In the genomic region with DNA sequence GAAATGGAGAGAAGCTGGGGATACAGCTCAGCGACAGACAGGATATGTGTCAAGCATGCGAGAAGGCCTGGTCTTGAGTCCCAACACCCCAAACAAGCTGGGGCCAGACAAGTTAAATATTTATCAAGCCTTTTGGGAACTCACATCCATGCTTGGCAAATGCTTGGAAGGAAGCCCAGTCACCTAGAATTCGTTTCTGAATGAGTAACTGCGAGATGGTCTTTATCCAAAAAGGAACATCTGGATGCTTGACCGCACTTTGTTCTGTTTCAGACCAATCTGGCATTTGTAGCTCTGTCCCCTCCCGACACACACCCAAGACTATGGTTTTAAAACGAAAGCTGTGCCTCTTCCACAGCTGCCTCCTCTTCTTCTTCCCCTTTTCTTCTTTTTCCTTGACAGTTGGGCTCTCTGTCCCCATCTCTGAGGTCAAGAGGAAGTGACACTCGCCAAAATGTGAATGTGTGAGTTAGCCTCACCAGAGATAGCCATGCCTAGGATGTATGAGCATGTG, we compare ENCODE assay signal across 11 mouse cellular contexts. TPM values are rescaled to one million over a fixed set of nuclear protein-coding genes. Genes with fewer than 3 reads are reported as not detected.
A peak's percentile ranks its signal among the peaks of the same experiment; 100 is the strongest.
DNase-seq lines count a peak whose midpoint lies in the region; ATAC-seq and TF ChIP-seq lines count a peak whose summit lies in the region.
"Had no signal": no experiment of that assay in that cellular context is flagged by ENCODE, and none has a peak within 500 bp of the region (broad histone marks: within the 10 kb centered on the region; RNA-seq: fewer than 3 reads in every experiment).

No protein-coding gene starts in this region.

- H3K27ac ChIP-seq in liver, adult 2 months (replicated peaks; ENCODE audit: insufficient read depth, low read depth, low read length), result peak overlapping the region; percentile 71
- H3K27ac ChIP-seq in liver, embryonic 14.5 days, result no peak overlapping the region
- peak overlapping the region; percentile 77 for H3K27ac ChIP-seq in small intestine, adult 2 months (ENCODE audit: insufficient read depth, low read depth, low read length)
- H3K27ac ChIP-seq in hindbrain, embryonic 14.5 days, result no peak overlapping the region
- H3K27ac ChIP-seq: neural tube, embryonic 13.5 days had no signal

- no peaks in the 10 kb centered on the region for H3K79me2 ChIP-seq in liver, adult 2 months (ENCODE audit: control insufficient read depth, insufficient read depth, low read length)

- H3K9me3 ChIP-seq in liver, embryonic 14.5 days (ENCODE audit: control insufficient read depth, low read length), result no peaks in the 10 kb centered on the region
- H3K9me3 ChIP-seq in hindbrain, embryonic 14.5 days (ENCODE audit: control insufficient read depth, low read length), result no peaks in the 10 kb centered on the region
- H3K9me3 ChIP-seq: neural tube, embryonic 13.5 days had no signal

- no peak overlapping the region; the same call in 1 of the 2 replicates for H3K4me3 ChIP-seq in liver, adult 2 months (ENCODE audit: insufficient read depth, low read depth, low read length)
- H3K4me3 ChIP-seq in liver, embryonic 14.5 days (ENCODE audit: insufficient read depth in 1 of 2, low read depth in 2 of 2, low read length in 2 of 2), result no peak overlapping the region
- no peak overlapping the region for H3K4me3 ChIP-seq in small intestine, adult 2 months (ENCODE audit: low read depth, low read length)
- no peak overlapping the region for H3K4me3 ChIP-seq in hindbrain, embryonic 14.5 days (replicated peaks; ENCODE audit: low read length)
- H3K4me3 ChIP-seq: neural tube, embryonic 13.5 days had no signal

- TF ChIP-seq EP300 in liver, embryonic 14.5 days (IDR thresholded peaks at IDR 0.05; ENCODE audit: low read depth), result no peak

- no peaks in the 10 kb centered on the region for H3K36me3 ChIP-seq in liver, adult 2 months (ENCODE audit: control insufficient read depth, insufficient read depth, low read length)
- no peaks in the 10 kb centered on the region for H3K36me3 ChIP-seq in liver, embryonic 14.5 days (replicated peaks; ENCODE audit: control insufficient read depth, insufficient read depth, low read depth)
- H3K36me3 ChIP-seq in small intestine, adult 2 months (ENCODE audit: control insufficient read depth, insufficient read depth, low read length), result no peaks in the 10 kb centered on the region
- no peaks in the 10 kb centered on the region for H3K36me3 ChIP-seq in hindbrain, embryonic 14.5 days (replicated peaks; ENCODE audit: control insufficient read depth, insufficient read depth)
- H3K36me3 ChIP-seq: neural tube, embryonic 13.5 days had no signal

- peak; percentile 98 for DNase-seq in liver, adult 2 months (ENCODE audit: extremely low read depth, low read depth, low spot score)
- DNase-seq in liver, result no peak
- peak in 1 of 3 experiments; percentile 1 for DNase-seq in liver, embryonic 14.5 days (ENCODE audit: low read depth in 3 of 3, low spot score in 3 of 3)
- no peak for DNase-seq in hindbrain, embryonic 14.5 days (ENCODE audit: low spot score)
- DNase-seq in yolk sac, embryonic 10.5 days (ENCODE audit: low spot score), result no peak
- no peak for DNase-seq in layer of hippocampus, postnatal 25 days (ENCODE audit: extremely low spot score in 1 of 2, low spot score in 1 of 2)
- DNase-seq: cerebellum, adult 8-10 months; thymus, adult 2 months had no signal

- H3K4me1 ChIP-seq in liver, adult 2 months (ENCODE audit: control insufficient read depth, insufficient read depth, low read length), result peaks cover 19% of the 10 kb centered on the region
- H3K4me1 ChIP-seq in liver, embryonic 14.5 days (replicated peaks; ENCODE audit: control insufficient read depth in 2 of 2, insufficient read depth in 2 of 2, low read length in 1 of 2), result peaks cover 0 to 11% of the 10 kb centered on the region in 2 experiments; a peak in 2 of 4 replicates
- H3K4me1 ChIP-seq in small intestine, adult 2 months (ENCODE audit: control insufficient read depth, insufficient read depth, insufficient read length, low read length), result peaks cover 8% of the 10 kb centered on the region
- no peaks in the 10 kb centered on the region for H3K4me1 ChIP-seq in hindbrain, embryonic 14.5 days (replicated peaks; ENCODE audit: control insufficient read depth, insufficient read depth, low read length)
- H3K4me1 ChIP-seq: neural tube, embryonic 13.5 days had no signal

- H3K4me2 ChIP-seq in liver, embryonic 14.5 days (ENCODE audit: low read depth), result peak overlapping the region; percentile 24
- H3K4me2 ChIP-seq in hindbrain, embryonic 14.5 days (replicated peaks), result no peak overlapping the region
- H3K4me2 ChIP-seq: neural tube, embryonic 13.5 days had no signal

- no peaks in the 10 kb centered on the region for H3K27me3 ChIP-seq in liver, adult 2 months (ENCODE audit: control insufficient read depth, insufficient read depth, low read length)
- no peaks in the 10 kb centered on the region for H3K27me3 ChIP-seq in liver, embryonic 14.5 days (ENCODE audit: control insufficient read depth, insufficient read depth, low read length)
- no peaks in the 10 kb centered on the region for H3K27me3 ChIP-seq in small intestine, adult 2 months (ENCODE audit: control insufficient read depth, insufficient read depth, low read length)
- no peaks in the 10 kb centered on the region for H3K27me3 ChIP-seq in hindbrain, embryonic 14.5 days (ENCODE audit: control insufficient read depth, insufficient read depth, low read length)
- H3K27me3 ChIP-seq: neural tube, embryonic 13.5 days had no signal

- TF ChIP-seq POLR2A in liver, adult 2 months (IDR thresholded peaks at IDR 0.05; ENCODE audit: extremely low read depth, insufficient read depth, low read length), result no peak
- no peak for TF ChIP-seq POLR2A in small intestine, adult 2 months (IDR thresholded peaks at IDR 0.05; ENCODE audit: low read depth, low read length)

- WGBS in liver, adult 2 months, result 3% methylated on average over 8 of the region's 8 CpGs
- 36% methylated on average over 8 of the region's 8 CpGs for WGBS in liver, embryonic 14.5 days (ENCODE audit: insufficient replicate concordance)
- 18% methylated on average over 8 of the region's 8 CpGs for WGBS in small intestine, adult 2 months
- WGBS in hindbrain, embryonic 14.5 days, result 68% methylated on average over 8 of the region's 8 CpGs

- no peak for TF ChIP-seq CTCF in liver, adult 2 months (IDR thresholded peaks at IDR 0.05; ENCODE audit: low read depth, low read length)
- TF ChIP-seq CTCF in liver, embryonic 14.5 days (IDR thresholded peaks at IDR 0.05; ENCODE audit: low read depth), result no peak
- TF ChIP-seq CTCF in small intestine, adult 2 months (IDR thresholded peaks at IDR 0.05; ENCODE audit: extremely low read depth, insufficient read length, insufficient replicate concordance, low read depth, low read length), result no peak

- ATAC-seq in hematopoietic stem cell, adult 5-6 weeks (replicated peaks in 1 of 2; ENCODE audit: insufficient read depth in 1 of 2, low FRiP score in 2 of 2, low TSS enrichment in 1 of 2, low read depth in 1 of 2, poor library complexity in 2 of 2, severe bottlenecking in 2 of 2), result peak; percentile 81 to 87
- no peak for ATAC-seq in liver, embryonic 14.5 days (ENCODE audit: insufficient read depth)
- no peak for ATAC-seq in hindbrain, embryonic 14.5 days (ENCODE audit: low FRiP score)

- H3K9ac ChIP-seq in liver, adult 2 months (ENCODE audit: low read depth, low read length), result peak overlapping the region; percentile 25
- H3K9ac ChIP-seq in liver, embryonic 14.5 days (replicated peaks), result no peak overlapping the region
- H3K9ac ChIP-seq in hindbrain, embryonic 14.5 days, result no peak overlapping the region
- H3K9ac ChIP-seq: neural tube, embryonic 13.5 days had no signal

RNA-seq across cellular contexts. Expression of gene Spin1, which starts 28.9 kb away (rescaled TPM):
- 39.5 and 52.2 TPM in 2 replicates for total RNA-seq in liver, adult 2 months (2014; rRNA removed)
- polyA plus RNA-seq in liver, adult 2 months (2012; rRNA removed), result 17.1 and 19.5 TPM in 2 replicates
- total RNA-seq in hematopoietic stem cell, adult 5-6 weeks (2017), result 67.7 and 70.2 TPM in 2 replicates
- 4.1 and 5.2 TPM in 2 replicates for polyA plus RNA-seq in liver, embryonic 14.5 days (2012; rRNA removed)
- polyA plus RNA-seq in liver, embryonic 14.5 days (2014; fragmentation: Nextera tagmentation; extraction: Ambion mirVana), result 9.3 and 9.9 TPM in 2 replicates
- polyA plus RNA-seq in small intestine, adult 2 months (2012; rRNA removed), result 5.1 and 11.7 TPM in 2 replicates
- 172 and 194 TPM in 2 replicates for polyA plus RNA-seq in hindbrain, embryonic 14.5 days (2014; fragmentation: Nextera tagmentation; extraction: Ambion mirVana)
- 100 to 1,000 TPM; 164 TPM for total RNA-seq in layer of hippocampus, postnatal 25 days (2021)

Comparison
In these comparisons a context has a peak if more than half of its experiments do, and no peak if none do; other contexts are left out.
1. H3K27ac ChIP-seq: peak in liver, adult 2 months (single experiment) and small intestine, adult 2 months (single experiment); none in liver, embryonic 14.5 days (single experiment) and hindbrain, embryonic 14.5 days (single experiment).
2. ATAC-seq: peak in hematopoietic stem cell, adult 5-6 weeks (2 of 2); none in liver, embryonic 14.5 days (single experiment) and hindbrain, embryonic 14.5 days (single experiment).